Mouse (Mus musculus) E14TG2a.4 (cell line): ENCODE results near the gene Eif3f.

Experiments used
- CTCF ChIP-seq: conservative IDR thresholded peaks from 2 replicates; pipeline ENCODE4 v1.5.1; 2014; ENCODE audit warnings: low read length
- NANOG ChIP-seq: IDR thresholded peaks from 2 replicates; pipeline ENCODE4 v1.6.1; 2014; ENCODE audit warnings: borderline replicate concordance, low read length, mixed read lengths
- POU5F1 ChIP-seq: IDR thresholded peaks from 2 replicates; pipeline ENCODE4 v1.6.1; 2014; ENCODE audit warnings: low read length, borderline replicate concordance

DNA sequence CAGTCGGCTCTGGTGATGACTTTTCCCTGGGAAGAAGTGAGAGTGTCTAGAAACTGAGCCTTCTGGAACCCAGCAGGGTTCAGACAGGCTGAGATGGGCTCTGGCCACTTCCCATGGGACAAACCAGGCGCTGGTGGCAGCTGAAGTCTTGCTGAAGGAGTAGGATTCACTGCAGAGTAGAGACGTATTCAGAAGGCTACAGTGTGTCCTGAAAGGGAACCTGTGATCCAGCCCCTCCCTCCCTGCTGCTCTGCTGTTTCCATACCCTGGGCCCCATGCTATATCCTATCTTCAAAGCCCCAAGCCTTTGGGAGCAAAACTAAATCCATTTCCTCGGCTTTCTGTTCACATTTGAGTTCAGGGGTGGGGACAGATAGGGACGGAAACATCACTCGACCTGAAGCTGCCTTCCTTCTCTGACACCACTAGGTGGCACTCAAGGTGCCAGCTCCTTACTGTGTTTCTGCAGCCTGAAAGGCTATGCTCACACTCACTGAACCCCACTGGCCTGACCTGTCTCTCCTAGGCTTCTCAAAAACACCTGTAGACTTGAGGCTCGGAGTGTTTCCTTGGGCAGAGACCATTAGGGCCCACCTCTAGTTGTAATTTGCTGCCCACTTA, 32.6 kb downstream of the Eif3f start:
- TF ChIP-seq CTCF (peak; percentile 64), POU5F1 (no peak), NANOG (no peak)
